Mouse (Mus musculus): ENCODE results near the gene Meis2.

Gene Meis2

DNA sequence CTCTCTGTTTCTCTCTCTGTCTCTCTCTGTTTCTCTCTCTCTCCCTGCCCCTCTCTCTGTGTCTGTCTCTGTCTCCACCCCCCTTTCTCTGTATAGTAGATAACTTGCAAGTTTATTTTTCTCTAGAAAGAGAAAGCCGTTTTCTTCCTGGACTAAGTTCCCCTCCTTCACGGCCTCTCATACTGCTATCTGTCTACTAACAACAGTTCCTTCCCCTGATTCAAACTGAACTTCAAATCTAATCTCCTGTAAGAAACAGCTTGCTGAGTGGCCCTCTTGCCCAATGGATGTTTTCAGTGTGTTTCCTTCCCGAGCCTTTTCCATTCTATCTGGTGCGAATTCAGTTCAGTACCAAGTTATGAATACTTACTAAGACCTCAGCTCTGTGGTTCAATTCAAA is 155.4 kb downstream of the Meis2 start:
- DNase-seq (ENCODE audit: low read depth, low spot score): no peak

GRCm38 (mm10) chr2:115901007-115901406 is 164.6 kb downstream of the Meis2 start:
- DNase-seq (ENCODE audit: low read depth, low spot score): no peak

DNA sequence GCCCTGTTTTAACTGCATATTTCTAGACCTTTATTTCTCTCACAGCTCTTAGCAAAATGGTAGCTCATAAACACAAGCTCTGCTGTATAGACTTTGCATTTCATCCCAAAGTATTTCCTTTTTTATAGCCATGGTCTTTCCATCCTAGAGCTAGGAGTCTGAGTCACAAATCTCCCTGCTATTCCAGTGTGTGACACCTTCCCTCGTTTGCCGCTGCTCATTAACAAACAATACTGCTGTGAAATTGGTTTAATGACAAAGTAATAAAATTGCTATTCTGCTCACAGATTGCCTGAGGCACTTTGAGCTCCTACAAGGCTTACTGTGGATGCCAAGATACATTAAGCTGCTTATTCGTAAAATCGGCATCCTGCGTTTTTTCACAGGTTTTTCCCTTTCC is 168.1 kb downstream of the Meis2 start:
- peak; percentile 64 for DNase-seq (ENCODE audit: low read depth, low spot score)

GRCm38 (mm10) chr2:115897001-115897400 is 168.6 kb downstream of the Meis2 start:
- no peak for DNase-seq (ENCODE audit: low read depth, low spot score)

DNA sequence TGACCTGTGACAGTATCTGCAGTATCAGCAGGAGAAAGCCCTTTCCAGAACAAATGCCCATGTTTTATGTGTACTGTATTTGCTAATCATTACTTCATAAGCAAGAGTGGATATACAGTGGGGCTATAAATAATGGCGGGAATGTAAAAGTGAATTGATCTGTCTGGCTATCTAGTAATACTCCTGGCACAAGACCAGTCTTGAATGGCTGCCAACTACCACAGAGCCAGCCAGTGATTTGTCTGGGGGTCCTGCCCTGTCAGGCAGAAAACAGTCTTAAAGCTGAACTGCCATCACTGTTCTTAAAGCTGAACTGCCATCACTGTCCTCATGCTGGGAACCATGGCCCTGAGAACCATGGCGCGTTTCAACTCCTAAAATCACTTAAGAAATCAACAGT is 169.9 kb downstream of the Meis2 start:
- DNase-seq (ENCODE audit: low read depth, low spot score): no peak

DNA sequence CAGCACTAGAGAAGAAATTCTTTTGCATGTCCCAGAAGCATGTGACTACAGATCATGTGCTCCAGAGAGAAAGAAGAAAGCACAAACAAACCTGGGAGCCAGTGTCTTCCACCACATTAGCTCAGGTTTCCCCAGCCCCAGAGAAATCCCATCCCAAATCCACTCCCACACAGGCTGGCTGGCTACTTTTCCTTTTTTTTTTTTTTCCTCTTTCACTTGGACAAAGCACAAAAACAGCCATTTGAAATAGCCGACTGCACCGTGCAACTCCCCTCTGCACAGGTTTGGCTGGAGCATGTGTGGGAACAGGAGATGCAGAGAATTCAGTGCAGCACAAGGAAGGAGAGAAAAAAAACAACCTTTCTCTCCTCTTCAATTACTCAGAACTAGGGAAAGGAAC is 170.4 kb downstream of the Meis2 start:
- no peak for DNase-seq (ENCODE audit: low read depth, low spot score)

- DNase-seq (ENCODE audit: low read depth, low spot score): no peak
Observed at GRCm38 (mm10) chr2:115893113-115893512, 172.5 kb downstream of the Meis2 start.

DNA sequence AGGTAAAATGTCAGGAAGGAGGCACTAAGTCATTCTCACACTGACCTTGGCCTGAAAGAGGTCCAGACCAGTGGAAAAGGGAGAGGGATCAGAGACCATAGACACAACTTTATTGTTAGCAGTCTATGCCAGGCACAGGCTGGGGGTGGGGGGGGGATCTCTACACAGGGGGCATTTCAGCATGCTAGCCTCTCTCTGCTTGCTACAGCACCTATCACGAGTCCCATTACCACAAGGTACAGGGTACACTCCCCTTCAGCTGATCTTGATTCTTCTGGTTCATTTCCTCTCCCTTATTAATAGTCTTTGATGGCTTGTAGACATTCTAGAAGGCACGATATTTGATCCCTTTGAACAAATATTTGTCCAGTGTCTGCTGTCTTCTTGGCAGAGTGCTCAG is 174.9 kb downstream of the Meis2 start:
- no peak for DNase-seq (ENCODE audit: low read depth, low spot score)

DNA sequence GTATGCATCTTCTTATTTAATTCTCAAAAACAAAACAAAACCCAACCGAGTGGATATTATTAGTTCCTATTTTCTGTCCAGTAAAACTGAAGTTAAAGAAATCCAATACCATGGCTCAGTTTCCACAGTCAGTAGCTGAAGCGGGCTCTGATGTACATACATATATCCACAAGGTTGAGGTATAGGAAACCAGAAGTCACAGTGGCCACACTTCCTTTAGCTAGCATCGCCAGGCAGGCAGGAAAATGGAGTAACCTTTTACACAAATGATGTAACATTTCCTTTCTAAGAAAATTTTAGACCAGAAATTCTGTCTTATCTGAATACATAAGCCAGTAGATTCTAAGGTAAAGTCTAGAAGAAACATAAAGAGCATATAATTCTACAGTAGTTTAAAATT is 175.6 kb downstream of the Meis2 start:
- DNase-seq (ENCODE audit: low read depth, low spot score): no peak

DNA sequence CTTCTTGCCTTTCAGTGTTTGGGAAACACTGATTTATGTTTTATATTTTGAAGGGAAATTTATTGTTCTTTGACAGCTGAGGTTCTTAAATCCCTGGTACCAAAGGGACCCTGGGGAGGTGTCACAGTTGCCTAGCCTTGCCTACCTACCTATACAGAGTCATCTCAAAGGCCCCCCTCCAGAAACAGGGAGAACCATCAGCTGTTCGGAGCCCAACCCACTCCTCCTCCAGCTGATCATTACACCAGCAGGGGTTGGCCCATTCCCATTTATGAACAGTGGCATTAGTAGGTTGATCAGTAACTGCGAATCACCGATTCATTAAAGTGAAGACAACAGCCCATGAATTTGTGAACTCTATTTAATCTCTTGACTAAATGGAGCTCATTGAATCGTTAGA is 176.4 kb downstream of the Meis2 start:
- no peak for DNase-seq (ENCODE audit: low read depth, low spot score)

- no peak for DNase-seq (ENCODE audit: low read depth, low spot score)
Observed at GRCm38 (mm10) chr2:115888336-115889077, 177.1 kb downstream of the Meis2 start.

DNA sequence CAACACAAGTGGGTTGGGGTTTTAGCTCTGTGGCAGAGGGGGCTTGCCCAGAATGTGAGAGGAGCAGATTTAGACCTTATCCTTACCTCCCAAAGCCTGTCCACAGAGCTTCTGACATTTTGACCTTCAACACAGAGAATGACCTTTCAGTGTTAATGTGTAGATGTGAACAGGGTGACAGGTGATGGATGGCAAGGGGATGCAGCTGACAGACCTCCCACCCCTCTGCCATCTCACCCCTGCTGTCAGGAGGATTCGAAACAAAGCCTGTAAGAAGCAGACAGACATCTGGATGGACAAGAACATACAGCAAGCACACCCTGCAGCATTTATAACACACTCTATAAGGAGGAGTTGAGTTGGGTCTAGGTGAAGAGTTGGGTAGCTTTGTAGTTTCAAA is 178.0 kb downstream of the Meis2 start:
- no peak for DNase-seq (ENCODE audit: low read depth, low spot score)

GRCm38 (mm10) chr2:115884184-115884583 is 181.5 kb downstream of the Meis2 start:
- peak; percentile 14 for DNase-seq (ENCODE audit: low read depth, low spot score)

- DNase-seq (ENCODE audit: low read depth, low spot score): no peak
Observed at GRCm38 (mm10) chr2:115883520-115883919, 182.1 kb downstream of the Meis2 start.

GRCm38 (mm10) chr2:115875802-115876531 is 189.7 kb downstream of the Meis2 start:
- DNase-seq (ENCODE audit: low read depth, low spot score): no peak

DNA sequence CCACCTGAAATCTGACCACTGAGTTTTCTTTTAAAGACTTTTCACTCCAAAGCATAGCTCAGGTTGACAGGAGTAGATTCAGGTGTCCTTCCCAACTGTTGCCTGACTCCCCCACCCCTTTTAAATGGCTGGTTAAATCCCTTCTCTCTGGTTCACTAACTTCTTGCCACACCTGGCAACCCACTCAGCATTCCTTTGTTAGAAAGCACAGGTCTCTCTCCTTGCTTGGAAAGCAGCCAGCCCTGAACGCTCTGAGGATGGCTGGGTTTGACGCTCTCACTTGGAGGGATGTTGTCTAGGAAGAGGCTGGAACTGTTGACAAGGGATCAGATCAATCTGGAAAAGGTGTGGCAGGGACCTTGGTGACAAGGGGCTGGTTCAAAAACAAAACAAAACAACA is 192.8 kb downstream of the Meis2 start:
- DNase-seq (ENCODE audit: low read depth, low spot score): no peak

DNA sequence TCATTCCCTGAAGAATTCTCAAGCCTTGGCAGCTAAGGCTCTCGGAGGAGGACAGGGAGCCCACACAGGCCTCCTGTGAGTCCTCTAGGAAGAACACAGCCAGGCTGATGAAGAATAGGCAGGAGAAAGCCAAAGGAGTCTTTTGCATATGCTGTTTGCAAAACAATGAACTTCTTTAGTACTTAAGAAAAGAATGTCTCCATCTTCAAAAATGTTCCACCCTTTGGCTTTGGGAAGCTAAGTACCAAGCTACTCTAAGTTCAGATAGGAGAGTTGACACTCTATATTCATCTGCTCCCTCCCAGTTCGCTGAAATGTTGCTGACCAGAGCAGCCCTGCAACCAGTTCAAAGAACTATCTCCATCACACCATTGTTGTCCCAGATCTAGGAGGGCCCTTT is 195.7 kb downstream of the Meis2 start:
- DNase-seq (ENCODE audit: low read depth, low spot score): no peak

DNA sequence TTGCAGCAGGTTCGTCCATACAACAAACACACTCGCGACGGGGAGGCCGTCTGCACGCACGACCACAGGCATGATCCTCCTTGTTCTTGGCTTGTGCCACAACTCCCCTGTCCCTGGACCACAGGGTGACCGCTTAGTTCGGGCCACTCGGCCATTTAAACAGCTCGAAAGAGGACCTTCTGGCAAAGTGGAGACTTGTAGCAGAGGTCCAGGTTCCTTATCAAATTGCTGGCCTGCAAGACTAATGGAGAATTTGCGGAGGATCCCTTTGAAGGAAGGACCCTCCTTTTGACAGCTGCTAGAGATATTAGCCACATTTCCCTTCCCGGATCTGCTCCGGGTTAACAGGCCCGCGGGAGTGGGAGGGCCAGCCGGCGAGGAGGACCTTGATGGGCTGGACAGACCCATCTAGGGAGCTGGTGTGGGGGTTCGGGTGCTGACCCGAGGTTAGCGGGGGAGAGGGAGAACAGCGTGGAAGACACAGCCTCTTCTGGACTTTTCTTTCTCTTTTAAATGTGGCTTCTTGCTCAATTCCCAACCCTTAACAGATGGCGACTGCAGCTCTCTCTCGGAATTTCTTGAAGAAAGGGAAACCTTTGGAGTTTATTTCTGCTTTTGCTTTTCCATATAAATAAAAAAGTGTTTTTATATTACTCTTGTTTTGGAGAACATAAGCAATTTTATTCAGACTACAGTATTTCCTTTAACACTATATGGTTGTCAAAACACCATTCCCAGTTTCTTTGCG is 204.9 kb downstream of the Meis2 start:
- DNase-seq (ENCODE audit: low read depth, low spot score): no peak

GRCm38 (mm10) chr2:115860141-115860480 is 205.5 kb downstream of the Meis2 start:
- no peak for DNase-seq (ENCODE audit: low read depth, low spot score)

- DNase-seq (ENCODE audit: low read depth, low spot score): no peak
Observed at GRCm38 (mm10) chr2:115859371-115860140, 206.1 kb downstream of the Meis2 start.

- no peak for DNase-seq (ENCODE audit: low read depth, low spot score)
Observed at GRCm38 (mm10) chr2:115858927-115859326, 206.7 kb downstream of the Meis2 start.

DNA sequence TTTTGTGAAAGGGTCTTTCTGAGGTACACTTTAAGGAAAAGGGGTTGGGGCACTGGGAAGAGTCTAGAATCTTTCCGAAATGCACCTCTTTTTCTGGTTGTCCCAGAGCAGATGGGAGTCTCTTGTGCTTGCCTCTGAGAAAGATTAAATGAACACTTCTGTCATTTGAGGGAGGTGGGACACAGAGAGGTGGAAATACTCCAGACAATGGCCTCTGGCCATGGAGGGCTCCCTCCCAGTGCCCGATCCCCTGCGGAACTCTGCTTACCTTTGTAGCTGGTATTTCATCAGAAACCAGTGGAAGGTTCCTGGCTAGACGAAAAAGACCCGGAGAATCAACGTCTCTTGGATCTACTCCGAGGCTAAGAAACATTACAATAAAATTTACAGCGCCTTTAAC is 207.4 kb downstream of the Meis2 start:
- no peak for DNase-seq (ENCODE audit: low read depth, low spot score)

Data from brain, adult 2 months (tissue).